Mouse (Mus musculus): ENCODE measurements at regions not wholly inside any gene's neighbourhood (a gene's known extent, or its start where the extent isn't known, plus 50 kb on each side); places are given as distances from the start of the nearest gene placed in this dataset.

GRCm38 (mm10) chr2:159708141-159708540, 625.8 kb downstream of the Gm826 start:
- peaks cover 4% of the 10 kb centered on the region for H3K27me3 ChIP-seq (replicated peaks)
- no peak for DNase-seq (ENCODE audit: extremely low read depth)
- H3K36me3 ChIP-seq (replicated peaks in 1 of 2; ENCODE audit: control insufficient read depth in 1 of 2, insufficient read depth in 1 of 2, low read length in 1 of 2), result no peaks in the 10 kb centered on the region
- H3K4me2 ChIP-seq (ENCODE audit: insufficient read depth, low read depth, poor library complexity, severe bottlenecking), result no peak overlapping the region
- no peaks in the 10 kb centered on the region for H3K79me2 ChIP-seq (replicated peaks; ENCODE audit: control insufficient read depth, extremely low read depth, insufficient read depth, poor library complexity, severe bottlenecking)
- dilution Hi-C loops (cut with MboI; ENCODE audit: extremely low pct_ligation_motif_present, extremely low pct_unique_long_range_greater_than_20kb, low sequenced_read_pairs) (no loop called here), in situ Hi-C loops (cut with MboI; ENCODE audit: low pct_ligation_motif_present, low pct_unique_long_range_greater_than_20kb, low sequenced_read_pairs) (no loop called here)
- no peaks in the 10 kb centered on the region for H3K9me3 ChIP-seq (replicated peaks; ENCODE audit: low read length)
- H3K9ac ChIP-seq (ENCODE audit: insufficient read depth, low read depth), result no peak overlapping the region
- no peak overlapping the region for H3K27ac ChIP-seq (ENCODE audit: insufficient read depth, low read depth)
- H3K4me3 ChIP-seq (replicated peaks in 1 of 3; ENCODE audit: low read depth in 2 of 3, low read length in 2 of 3, poor library complexity in 1 of 3), result no peak overlapping the region
- H3K4me1 ChIP-seq (ENCODE audit: control insufficient read depth in 1 of 2, insufficient read depth in 2 of 2), result no peaks in the 10 kb centered on the region
- TF ChIP-seq ZKSCAN1 (IDR thresholded peaks at IDR 0.05; ENCODE audit: borderline replicate concordance, low read depth, low read length) (no peak), MYC (IDR thresholded peaks at IDR 0.05; ENCODE audit: low read depth, low read length) (no peak), POLR2A (IDR thresholded peaks at IDR 0.05; ENCODE audit: low read depth, low read length) (no peak), CHD1 (IDR thresholded peaks at IDR 0.05; ENCODE audit: low read depth, low read length) (no peak), JUN (IDR thresholded peaks at IDR 0.05; ENCODE audit: insufficient read depth, low read depth, low read length) (no peak), MEF2A (IDR thresholded peaks at IDR 0.05; ENCODE audit: borderline replicate concordance, low read depth, low read length) (no peak), NRF1 (IDR thresholded peaks at IDR 0.05; ENCODE audit: low read depth, low read length) (no peak), USF1 (IDR thresholded peaks at IDR 0.05; ENCODE audit: low read depth, low read length) (no peak), SIN3A (IDR thresholded peaks at IDR 0.05; ENCODE audit: low read length) (no peak), PAX5 (IDR thresholded peaks at IDR 0.05; ENCODE audit: low read length) (no peak), ZNF384 (IDR thresholded peaks at IDR 0.05; ENCODE audit: low read depth, low read length) (no peak), TBP (conservative IDR thresholded peaks at IDR 0.05; ENCODE audit: low read depth, low read length) (no peak), GABPA (IDR thresholded peaks at IDR 0.05; ENCODE audit: insufficient replicate concordance, low read depth, low read length) (no peak), CHD2 (IDR thresholded peaks at IDR 0.05; ENCODE audit: low read length) (no peak)

GRCm38 (mm10) chr2:159714633-159715032, 619.3 kb downstream of the Gm826 start:
- Histone ChIP-seq H3K9me3 (replicated peaks; ENCODE audit: low read length) (no peaks in the 10 kb centered on the region), H3K36me3 (replicated peaks in 1 of 2; ENCODE audit: control insufficient read depth in 1 of 2, insufficient read depth in 1 of 2, low read length in 1 of 2) (no peaks in the 10 kb centered on the region), H3K4me2 (ENCODE audit: insufficient read depth, low read depth, poor library complexity, severe bottlenecking) (no peak overlapping the region), H3K4me1 (ENCODE audit: control insufficient read depth in 1 of 2, insufficient read depth in 2 of 2) (no peaks in the 10 kb centered on the region), H3K27ac (ENCODE audit: insufficient read depth, low read depth) (no peak overlapping the region), H3K79me2 (replicated peaks; ENCODE audit: control insufficient read depth, extremely low read depth, insufficient read depth, poor library complexity, severe bottlenecking) (no peaks in the 10 kb centered on the region), H3K4me3 (replicated peaks in 1 of 3; ENCODE audit: low read depth in 2 of 3, low read length in 2 of 3, poor library complexity in 1 of 3) (no peak overlapping the region), H3K27me3 (replicated peaks) (peaks cover 19% of the 10 kb centered on the region), H3K9ac (ENCODE audit: insufficient read depth, low read depth) (no peak overlapping the region)
- in situ Hi-C loops (cut with MboI; ENCODE audit: low pct_ligation_motif_present, low pct_unique_long_range_greater_than_20kb, low sequenced_read_pairs) (no loop called here), dilution Hi-C loops (cut with MboI; ENCODE audit: extremely low pct_ligation_motif_present, extremely low pct_unique_long_range_greater_than_20kb, low sequenced_read_pairs) (no loop called here)
- DNase-seq (ENCODE audit: extremely low read depth), result no peak
- no peak for TF ChIP-seq NELFE (IDR thresholded peaks at IDR 0.05; ENCODE audit: low read depth, low read length)
- no peak for TF ChIP-seq CHD1 (IDR thresholded peaks at IDR 0.05; ENCODE audit: low read depth, low read length)
- TF ChIP-seq E2F4 (IDR thresholded peaks at IDR 0.05; ENCODE audit: insufficient replicate concordance, low read depth, low read length), result no peak
- TF ChIP-seq USF2 (conservative IDR thresholded peaks at IDR 0.05; ENCODE audit: low read depth, low read length), result no peak
- no peak for TF ChIP-seq PAX5 (IDR thresholded peaks at IDR 0.05; ENCODE audit: low read length)
- TF ChIP-seq ETS1 (conservative IDR thresholded peaks at IDR 0.05; ENCODE audit: low read depth, low read length), result no peak
- TF ChIP-seq MXI1 (IDR thresholded peaks at IDR 0.05; ENCODE audit: low read depth, low read length), result no peak
- no peak for TF ChIP-seq MAZ (IDR thresholded peaks at IDR 0.05; ENCODE audit: low read depth, low read length)
- no peak for TF ChIP-seq CHD2 (IDR thresholded peaks at IDR 0.05; ENCODE audit: low read length)
- TF ChIP-seq UBTF (IDR thresholded peaks at IDR 0.05; ENCODE audit: low read depth, low read length), result no peak
- no peak for TF ChIP-seq TCF12 (IDR thresholded peaks at IDR 0.05; ENCODE audit: low read depth, low read length)
